Mouse (Mus musculus) kidney, adult 2 months (tissue): ENCODE measurements at regions not wholly inside any gene's neighbourhood (a gene's known extent, or its start where the extent isn't known, plus 50 kb on each side); places are given as distances from the start of the nearest gene placed in this dataset.

Source experiments
- CTCF ChIP-seq: fragments of 200-500 bp; conservative IDR thresholded peaks from 2 replicates; pipeline ENCODE4 v1.5.1; 2011; ENCODE audit warnings: low read depth, mild to moderate bottlenecking, control low read depth, low read length, moderate library complexity, mixed read lengths; ENCODE audit not compliant: insufficient read depth, insufficient read length
- POLR2A ChIP-seq: fragments of 200-500 bp; IDR thresholded peaks from one replicate; pipeline ENCODE4 v1.6.1; 2011; ENCODE audit warnings: low read depth, low read length, control low read depth

DNA sequence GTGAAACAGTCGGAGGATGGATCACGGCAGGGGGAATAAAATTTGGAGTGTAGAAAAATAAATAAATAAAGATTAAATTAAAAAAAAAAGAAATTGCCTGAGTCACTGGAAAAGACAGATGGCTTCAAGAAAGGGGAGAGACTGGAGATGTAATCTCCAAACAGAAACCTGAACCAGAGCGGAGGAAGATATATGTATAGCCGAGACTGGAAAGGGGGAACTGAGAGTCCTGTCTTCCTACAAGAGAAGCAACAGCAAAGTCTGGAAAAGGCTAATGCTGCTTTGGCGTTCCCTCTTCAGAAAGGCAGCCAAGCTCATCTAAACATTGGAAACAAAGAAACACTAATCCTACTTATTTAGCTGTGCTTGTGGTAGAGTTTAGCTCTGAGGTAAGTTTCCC lies 619.6 kb downstream of the Pom121l12 start:
- TF ChIP-seq CTCF (no peak), POLR2A (no peak)
